Mouse (Mus musculus) hindbrain, embryonic 14.5 days (tissue): ENCODE results near the gene Nfatc4. TPM values are rescaled to one million over a fixed set of nuclear protein-coding genes. Genes with fewer than 3 reads are reported as not detected.

Source experiments
- ATAC-seq: fragments of 200-750 bp; cut with Nextera tagmentation; 2 replicates; pipeline ENCODE4 v1.8.0; 2017; ENCODE audit warnings: moderate number of reproducible peaks, mild to moderate bottlenecking, moderate TSS enrichment, moderate library complexity; ENCODE audit not compliant: low FRiP score
- DNase-seq: peaks from one replicate; pipeline ENCODE4 v3.0.0-alpha.2; 2015; ENCODE audit warnings: low spot score
- H3K27ac ChIP-seq: fragments of 300-500 bp; sonication (generic); 2 replicates; pipeline ENCODE4 v1.5.1; 2014; ENCODE audit warnings: mild to moderate bottlenecking, moderate library complexity
- H3K27me3 ChIP-seq: fragments of 300-500 bp; sonication (generic); 2 replicates; pipeline ENCODE4 v1.6.1; 2014; ENCODE audit warnings: mild to moderate bottlenecking, low read length, mixed read lengths; ENCODE audit not compliant: control insufficient read depth, insufficient read depth
- H3K36me3 ChIP-seq: fragments of 300-500 bp; sonication (generic); replicated peaks from 2 replicates; pipeline ENCODE4 v1.6.1; 2014; ENCODE audit not compliant: control insufficient read depth, insufficient read depth
- H3K4me1 ChIP-seq: fragments of 300-500 bp; sonication (generic); replicated peaks from 2 replicates; pipeline ENCODE4 v1.6.1; 2014; ENCODE audit warnings: antibody characterized with exemption, low read length, mixed read lengths; ENCODE audit not compliant: control insufficient read depth, insufficient read depth
- H3K4me2 ChIP-seq: fragments of 300-500 bp; sonication (generic); replicated peaks from 2 replicates; pipeline ENCODE4 v1.6.1; 2014; ENCODE audit warnings: mild to moderate bottlenecking, moderate library complexity
- H3K4me3 ChIP-seq: fragments of 300-500 bp; sonication (generic); replicated peaks from 2 replicates; pipeline ENCODE4 v1.5.1; 2014; ENCODE audit warnings: mild to moderate bottlenecking, low read length
- H3K9ac ChIP-seq: fragments of 300-500 bp; sonication (generic); 2 replicates; pipeline ENCODE4 v1.6.1; 2014
- H3K9me3 ChIP-seq: fragments of 300-500 bp; sonication (generic); 2 replicates; pipeline ENCODE4 v1.6.1; 2016; ENCODE audit warnings: low read length; ENCODE audit not compliant: control insufficient read depth
- WGBS: fragments of 180-500 bp; shearing (Covaris S2); extraction: QIAGEN DNeasy Blood & Tissue Kit; methylation state at CpG from one replicate; pipeline ENCODE4 v1.1.7; 2014; 5-methylcytosine and 5-hydroxymethylcytosine counted together
- polyA plus RNA-seq: library from polyadenylated mRNA; unstranded; fragments of >200 nt; fragmentation: Nextera tagmentation; extraction: Ambion mirVana; gene quantifications from 2 replicates; pipeline ENCODE4 v1.2.1, GENCODE M21; 2014

Gene Nfatc4
- polyA plus RNA-seq, 1 experiment from 2014 or later: 10.1 TPM

DNA sequence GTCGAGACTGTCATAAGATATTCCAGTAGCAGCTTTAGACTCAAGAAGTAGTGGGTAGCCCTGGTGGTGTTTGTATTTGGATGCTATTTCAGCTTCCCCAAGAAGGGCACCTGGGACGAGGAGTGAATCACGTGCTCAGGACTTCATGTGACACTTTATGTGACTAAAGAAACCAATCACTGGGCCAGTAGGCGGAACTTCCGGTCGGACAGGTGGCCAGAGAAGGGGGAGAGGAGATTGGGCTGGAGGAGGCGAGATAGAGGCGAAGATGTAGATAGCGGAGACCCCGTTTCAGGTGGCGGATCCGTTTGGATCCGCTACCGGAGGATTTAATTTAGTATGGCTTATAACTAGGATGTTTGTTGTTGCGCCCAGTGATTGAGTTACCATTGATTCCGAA, 8.1 kb upstream of the Nfatc4 start:
- 21% methylated on average over 16 of the region's 16 CpGs for WGBS
- Histone ChIP-seq H3K4me1 (0 out of 2 replicates have a peak, but pooled peaks cover 3% of the 10 kb centered on the region), H3K4me2 (peak overlapping the region; percentile 57), H3K27me3 (no peaks in the 10 kb centered on the region), H3K27ac (0 out of 2 replicates have a peak overlapping the region, but pooled peaks have one; percentile 34), H3K36me3 (no peaks in the 10 kb centered on the region), H3K4me3 (peak overlapping the region; percentile 44), H3K9me3 (no peaks in the 10 kb centered on the region), H3K9ac (peak overlapping the region; percentile 57)
- peak; percentile 87 for ATAC-seq
- peak; percentile 78 for DNase-seq

DNA sequence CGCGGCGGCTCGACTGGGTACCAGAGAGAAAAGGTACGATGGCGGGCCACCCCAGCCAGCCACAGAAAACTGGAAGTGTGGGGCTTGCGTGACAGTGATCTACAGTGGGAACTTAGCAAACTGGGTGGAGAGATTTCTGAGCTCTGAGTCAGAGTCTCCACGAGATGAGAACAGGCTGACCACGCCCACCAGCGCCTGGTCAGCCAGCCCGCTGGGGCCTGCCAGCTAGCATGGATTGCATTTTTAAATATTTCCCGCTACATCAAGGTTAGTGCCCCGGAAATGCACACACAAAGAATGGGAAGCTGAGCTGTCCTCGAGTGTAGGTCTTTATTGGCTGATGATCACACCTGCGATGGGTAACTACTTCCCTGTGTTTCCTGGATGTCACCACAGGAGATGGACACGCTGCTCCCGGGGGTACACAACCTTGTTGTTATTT, 7.6 kb upstream of the Nfatc4 start:
- WGBS: 20% methylated on average over 17 of the region's 17 CpGs
- Histone ChIP-seq H3K36me3 (no peaks in the 10 kb centered on the region), H3K4me1 (0 out of 2 replicates have a peak, but pooled peaks cover 3% of the 10 kb centered on the region), H3K9me3 (no peaks in the 10 kb centered on the region), H3K27me3 (no peaks in the 10 kb centered on the region), H3K27ac (0 out of 2 replicates have a peak overlapping the region, but pooled peaks have one; percentile 34), H3K4me3 (peak overlapping the region; percentile 44), H3K4me2 (peak overlapping the region; percentile 57), H3K9ac (peak overlapping the region; percentile 57)
- peak; percentile 60; the same call in 1 of the 2 replicates for ATAC-seq
- peak; percentile 49 for DNase-seq

GRCm38 (mm10) chr14:55819845-55820405, 3.0 kb upstream of the Nfatc4 start:
- Histone ChIP-seq H3K27me3 (no peaks in the 10 kb centered on the region), H3K36me3 (no peaks in the 10 kb centered on the region), H3K27ac (no peak overlapping the region), H3K4me2 (no peak overlapping the region), H3K4me1 (peaks cover 7% of the 10 kb centered on the region; the same call in 1 of the 2 replicates), H3K4me3 (no peak overlapping the region), H3K9me3 (no peaks in the 10 kb centered on the region), H3K9ac (no peak overlapping the region)
- ATAC-seq (no peak), DNase-seq (no peak)
- WGBS: 83% methylated on average over 7 of the region's 7 CpGs

- no peak overlapping the region for H3K4me2 ChIP-seq
- no peak overlapping the region for H3K4me3 ChIP-seq
- H3K27me3 ChIP-seq: peaks cover under 1% of the 10 kb centered on the region; the same call in 1 of the 2 replicates
- peaks cover 13% of the 10 kb centered on the region; the same call in 1 of the 2 replicates for H3K4me1 ChIP-seq
- no peak overlapping the region for H3K9ac ChIP-seq
- no peaks in the 10 kb centered on the region for H3K9me3 ChIP-seq
- ATAC-seq (no peak), DNase-seq (no peak)
- H3K27ac ChIP-seq: no peak overlapping the region
- H3K36me3 ChIP-seq: no peaks in the 10 kb centered on the region
- 87% methylated on average over 9 of the region's 9 CpGs for WGBS
Measured at GRCm38 (mm10) chr14:55820576-55820975, 2.4 kb upstream of the Nfatc4 start.

DNA sequence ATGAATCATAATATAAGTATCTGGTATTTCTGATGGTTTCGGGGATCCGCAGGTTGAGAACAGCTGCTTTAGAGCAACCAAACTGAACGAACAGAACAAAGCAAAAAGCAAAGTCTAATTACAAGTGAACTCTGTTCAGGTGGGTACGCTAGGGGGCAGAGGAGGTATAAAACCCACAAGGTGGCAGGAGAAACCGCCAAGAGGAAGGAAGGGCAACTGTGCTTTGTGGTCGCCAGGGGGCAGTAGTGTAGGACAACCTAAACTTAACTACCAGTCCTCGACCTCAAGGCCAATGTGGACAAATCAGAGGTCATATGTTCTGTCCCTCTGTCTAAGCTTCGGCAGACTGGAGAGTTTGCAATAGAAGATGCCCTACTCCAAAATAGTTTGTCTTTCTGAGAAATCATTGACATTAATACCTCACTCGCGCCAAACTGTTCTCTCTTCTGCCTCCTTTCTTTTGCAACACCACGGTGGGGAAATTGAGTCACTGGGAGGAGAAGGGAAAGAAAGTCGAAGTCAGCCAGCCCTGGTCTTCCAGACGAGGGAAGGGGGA, 431 bp upstream of the Nfatc4 start:
- Histone ChIP-seq H3K36me3 (no peaks in the 10 kb centered on the region), H3K4me3 (peak overlapping the region; percentile 43), H3K27me3 (peaks cover 16% of the 10 kb centered on the region), H3K4me1 (peaks cover 19% of the 10 kb centered on the region), H3K4me2 (peak overlapping the region; percentile 63), H3K9ac (peak overlapping the region; percentile 55), H3K27ac (peak overlapping the region; percentile 76), H3K9me3 (no peaks in the 10 kb centered on the region)
- ATAC-seq (no peak), DNase-seq (peak; percentile 69)
- 6% methylated on average over 13 of the region's 13 CpGs for WGBS

DNA sequence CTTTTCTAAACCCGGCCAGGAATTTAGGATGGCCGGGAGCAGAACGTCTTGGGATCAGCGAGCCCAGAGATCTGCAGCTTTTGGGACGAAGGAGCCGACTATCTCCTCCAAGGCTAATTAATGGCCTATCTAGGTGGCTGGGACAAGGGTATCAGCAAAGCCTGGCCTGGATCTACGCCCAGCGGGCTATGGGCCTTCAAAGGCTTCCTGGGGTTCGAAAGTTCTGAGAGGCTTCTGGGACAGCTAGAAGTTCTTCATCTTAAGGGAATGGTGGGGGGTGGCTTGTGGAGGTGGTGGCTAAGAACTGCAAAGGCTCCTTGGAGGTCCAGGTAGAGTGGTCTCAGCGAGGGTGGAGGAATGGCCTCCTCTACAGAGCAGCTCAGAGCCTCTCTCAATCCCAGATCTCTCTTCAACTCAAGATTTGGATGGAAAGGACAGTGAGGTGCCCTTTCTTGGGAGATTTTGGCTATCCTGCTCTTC, 1.1 kb downstream of the Nfatc4 start:
- no peak for ATAC-seq
- H3K4me1 ChIP-seq: peaks cover 19% of the 10 kb centered on the region
- peak overlapping the region; percentile 55 for H3K9ac ChIP-seq
- H3K27ac ChIP-seq: peak overlapping the region; percentile 32
- peak overlapping the region; percentile 43 for H3K4me3 ChIP-seq
- peaks cover 20% of the 10 kb centered on the region for H3K27me3 ChIP-seq
- no peaks in the 10 kb centered on the region for H3K36me3 ChIP-seq
- 1% methylated on average over 10 of the region's 10 CpGs for WGBS
- peak; percentile 35 for DNase-seq
- peak overlapping the region; percentile 63 for H3K4me2 ChIP-seq
- no peaks in the 10 kb centered on the region for H3K9me3 ChIP-seq

GRCm38 (mm10) chr14:55824481-55825215, 1.7 kb downstream of the Nfatc4 start:
- H3K4me1 ChIP-seq: peaks cover 19% of the 10 kb centered on the region
- 0 out of 2 replicates have a peak, but pooled peaks have one; percentile 18 for ATAC-seq
- peak overlapping the region; percentile 60 for H3K9ac ChIP-seq
- DNase-seq: peak; percentile 32
- H3K9me3 ChIP-seq: no peaks in the 10 kb centered on the region
- under 1% methylated on average over 32 of the region's 32 CpGs for WGBS
- peak overlapping the region; percentile 63 for H3K4me2 ChIP-seq
- peak overlapping the region; percentile 73 for H3K27ac ChIP-seq
- peak overlapping the region; percentile 43 for H3K4me3 ChIP-seq
- H3K36me3 ChIP-seq: no peaks in the 10 kb centered on the region
- H3K27me3 ChIP-seq: peaks cover 20% of the 10 kb centered on the region

DNA sequence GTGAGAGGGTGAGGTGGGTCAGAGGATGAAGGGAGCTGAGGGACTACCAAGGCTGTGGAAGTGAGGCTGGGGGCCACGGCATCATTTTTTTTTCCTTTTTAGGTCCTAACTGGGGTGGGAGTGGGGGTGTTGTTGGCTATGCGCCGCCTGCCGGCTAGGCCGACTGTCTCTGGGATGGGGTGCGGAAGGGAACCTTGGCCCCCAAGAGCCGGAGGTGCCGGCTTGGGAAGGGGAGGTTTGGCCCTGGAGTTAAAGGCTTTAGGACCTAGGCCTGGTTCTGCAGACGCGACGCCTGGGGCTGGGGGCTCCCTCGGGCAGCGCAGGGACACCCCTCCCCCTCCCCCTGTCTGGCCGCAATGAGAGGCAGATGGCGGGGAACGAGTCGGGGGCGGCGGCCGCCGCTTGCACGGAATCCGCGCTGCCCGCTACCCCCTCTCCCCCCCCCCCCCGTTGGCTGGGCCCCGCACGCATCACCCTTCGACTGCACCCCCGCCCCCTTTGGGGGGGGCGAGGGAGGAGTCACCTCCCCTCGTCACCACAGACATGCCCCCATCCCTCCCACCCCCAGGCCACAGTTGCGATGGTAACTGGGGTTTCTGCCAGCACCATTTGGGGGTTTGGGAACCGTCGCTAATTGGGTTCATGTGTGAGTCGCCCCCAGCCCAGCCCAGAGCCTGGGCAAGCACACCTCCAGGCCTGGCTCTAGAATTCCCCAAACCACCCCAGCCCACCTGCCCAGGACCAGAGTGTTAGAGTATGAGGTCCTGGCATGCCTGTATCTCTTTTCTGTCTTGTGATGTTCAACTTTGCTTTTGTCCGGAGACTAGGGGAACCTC, 2.5 kb downstream of the Nfatc4 start:
- Histone ChIP-seq H3K36me3 (no peaks in the 10 kb centered on the region), H3K9ac (peak overlapping the region; percentile 60), H3K27me3 (peaks cover 20% of the 10 kb centered on the region), H3K4me3 (peak overlapping the region; percentile 43), H3K4me2 (peak overlapping the region; percentile 63), H3K27ac (peak overlapping the region; percentile 73; the same call in 1 of the 2 replicates), H3K4me1 (peaks cover 19% of the 10 kb centered on the region), H3K9me3 (no peaks in the 10 kb centered on the region)
- ATAC-seq (peak; percentile 22; the same call in 1 of the 2 replicates), DNase-seq (peak; percentile 41)
- WGBS: under 1% methylated on average over 20 of the region's 37 CpGs
